Mouse (Mus musculus): ENCODE data around the gene Tex2.

The Tex2 gene

GRCm38 (mm10) chr11:106540506-106541268, 72.5 kb downstream of the Tex2 start:
- DNase-seq = no peak

GRCm38 (mm10) chr11:106536253-106536912, 76.8 kb downstream of the Tex2 start:
- no peak for DNase-seq

GRCm38 (mm10) chr11:106535660-106536252, 77.5 kb downstream of the Tex2 start:
- DNase-seq = no peak

DNA sequence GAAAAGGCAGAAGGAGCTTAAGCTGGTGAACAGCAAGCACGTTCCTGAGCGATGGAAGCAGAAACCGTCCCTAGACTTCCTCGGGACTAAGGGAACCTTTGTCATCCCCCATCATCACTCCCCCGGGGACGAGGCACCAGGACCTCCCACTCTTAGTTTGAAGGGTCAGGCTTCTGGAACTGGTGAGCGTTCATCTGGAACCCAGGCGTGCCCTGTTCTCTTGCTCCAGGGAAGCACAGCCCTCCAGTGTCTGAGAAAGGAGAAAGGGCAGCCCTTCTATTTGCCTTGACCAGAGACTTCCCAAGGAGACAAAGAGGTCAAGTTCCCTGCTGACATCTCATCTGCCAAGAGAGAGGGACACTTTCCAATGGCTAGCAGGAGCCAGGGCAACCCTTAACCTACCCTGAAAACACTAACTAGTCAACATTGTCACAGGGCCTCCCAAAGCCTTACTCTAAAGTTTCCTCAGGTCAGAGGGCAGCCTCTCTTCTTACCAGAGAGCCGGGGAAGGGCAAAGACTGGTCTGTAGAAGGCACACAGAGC, 80.9 kb downstream of the Tex2 start:
- DNase-seq = no peak

DNA sequence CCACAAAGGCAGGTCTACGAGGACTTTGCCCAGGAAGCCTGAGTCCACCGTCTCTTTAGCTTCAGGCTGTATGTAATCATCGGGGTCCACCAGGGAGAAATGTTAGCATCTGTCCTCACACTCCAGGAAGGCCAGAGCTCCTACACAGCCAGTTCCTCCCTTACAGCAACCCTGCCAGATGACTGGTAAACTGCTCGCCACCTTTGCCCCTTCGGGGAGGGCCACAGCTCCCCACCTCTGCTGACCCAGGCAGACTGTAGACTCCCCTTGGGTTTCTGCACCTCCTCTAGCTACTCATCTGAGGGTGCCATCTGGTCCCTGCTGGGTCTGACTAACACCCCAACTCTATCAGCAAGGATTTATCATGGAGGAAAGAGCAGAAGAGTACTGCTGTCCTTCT, 83.4 kb downstream of the Tex2 start:
- peak; percentile 35 for DNase-seq

DNA sequence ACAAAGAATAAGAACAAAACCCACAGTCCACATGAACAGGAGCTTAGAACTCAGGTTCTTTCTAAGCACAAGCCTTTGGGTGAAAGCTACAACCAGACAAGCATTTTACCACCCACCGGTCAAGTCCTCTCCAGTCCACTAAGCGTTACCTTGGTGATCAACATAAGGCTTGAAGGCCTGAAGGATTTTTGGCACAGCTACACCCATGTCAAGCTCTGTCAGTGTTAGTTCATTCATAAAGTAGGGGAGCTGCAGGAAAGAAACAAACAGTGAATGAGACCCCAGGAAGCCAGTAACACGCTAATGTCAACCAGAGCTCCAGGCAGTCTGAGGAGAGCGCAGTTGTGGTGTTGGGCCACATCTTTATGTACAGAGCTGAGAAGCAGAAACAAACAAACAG, 84.1 kb downstream of the Tex2 start:
- DNase-seq = no peak

GRCm38 (mm10) chr11:106527926-106528325, 85.3 kb downstream of the Tex2 start:
- DNase-seq = no peak

GRCm38 (mm10) chr11:106527147-106527821, 85.9 kb downstream of the Tex2 start:
- no peak for DNase-seq

DNA sequence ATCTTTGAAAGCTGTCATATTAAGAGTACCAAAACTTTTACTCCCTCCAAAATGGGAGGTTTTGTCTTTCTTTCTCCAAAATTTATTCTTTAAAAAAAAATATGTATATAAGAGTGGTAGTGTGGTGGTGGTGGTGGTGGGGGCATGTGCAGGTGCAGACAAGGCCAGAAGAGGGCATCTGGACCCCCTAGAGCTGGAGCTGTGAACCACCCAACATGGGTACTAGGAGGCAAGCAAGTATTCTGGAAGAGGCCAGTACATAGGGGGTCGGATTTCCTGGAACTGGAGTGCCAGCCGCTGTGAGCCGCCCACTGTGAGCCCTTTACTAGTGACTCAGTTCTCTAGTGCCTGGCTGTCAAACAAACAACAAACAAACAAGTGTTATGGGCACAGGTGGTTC, 90.7 kb downstream of the Tex2 start:
- no peak for DNase-seq

DNA sequence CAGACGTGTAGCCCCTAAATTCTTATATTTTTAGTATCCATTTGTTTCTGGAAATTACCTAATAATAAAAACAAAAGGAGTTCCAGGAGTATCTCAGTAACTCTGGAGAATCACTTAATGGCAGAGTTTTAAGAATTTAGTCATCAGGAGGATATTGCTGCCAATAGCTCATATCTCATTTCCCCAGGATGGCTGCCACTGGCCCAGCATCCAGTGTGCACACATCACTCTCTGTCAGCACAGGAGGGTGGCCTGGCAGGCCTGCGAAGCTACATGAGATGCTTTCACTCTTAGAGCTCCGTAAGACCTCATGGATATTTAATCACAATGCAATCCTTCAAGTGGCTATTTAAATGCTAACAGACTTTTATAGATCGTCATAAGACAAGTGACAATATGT, 91.6 kb downstream of the Tex2 start:
- no peak for DNase-seq

DNA sequence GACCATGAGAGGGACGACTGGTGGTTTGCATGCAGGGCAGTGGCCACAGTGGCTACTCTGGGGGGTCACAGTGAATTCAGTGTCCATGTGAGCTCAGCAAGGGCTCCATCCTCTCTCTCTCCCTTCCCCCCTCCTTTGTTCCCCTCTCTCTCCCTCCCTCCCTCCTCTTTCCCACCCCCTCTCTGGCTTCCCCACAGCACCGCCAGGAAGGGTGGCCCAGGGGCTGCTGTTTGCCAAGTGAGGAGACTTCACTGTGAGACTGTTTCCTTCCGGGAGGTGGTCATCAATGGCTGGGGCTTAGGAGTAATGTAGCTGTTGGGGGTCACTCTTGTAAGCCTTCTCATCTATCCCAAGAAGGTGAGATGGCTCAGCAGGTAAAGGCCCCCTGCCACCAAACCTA, 92.8 kb downstream of the Tex2 start:
- no peak for DNase-seq

DNA sequence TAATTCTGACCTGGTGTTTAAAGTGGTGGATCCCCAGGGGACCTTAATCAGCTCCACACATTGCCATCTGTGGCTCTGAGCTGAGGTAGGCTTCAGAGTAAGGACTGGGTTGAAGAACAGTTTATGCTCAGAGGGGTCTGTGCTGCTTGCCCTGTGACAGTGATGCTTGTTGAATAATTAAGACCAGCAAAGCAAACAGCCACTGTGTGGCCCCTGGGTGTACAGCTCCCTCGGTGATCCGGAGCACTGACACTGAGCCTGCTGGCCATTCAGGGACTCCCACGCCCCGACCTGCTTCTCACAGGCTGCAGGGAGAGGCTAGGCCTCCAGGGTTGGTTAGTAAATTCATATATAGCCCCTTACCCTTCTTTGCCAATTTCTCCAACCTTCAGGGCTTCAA, 93.7 kb downstream of the Tex2 start:
- DNase-seq = no peak

GRCm38 (mm10) chr11:106518391-106518790, 94.8 kb downstream of the Tex2 start:
- DNase-seq = no peak

GRCm38 (mm10) chr11:106515079-106515745, 98.0 kb downstream of the Tex2 start:
- DNase-seq = no peak

DNA sequence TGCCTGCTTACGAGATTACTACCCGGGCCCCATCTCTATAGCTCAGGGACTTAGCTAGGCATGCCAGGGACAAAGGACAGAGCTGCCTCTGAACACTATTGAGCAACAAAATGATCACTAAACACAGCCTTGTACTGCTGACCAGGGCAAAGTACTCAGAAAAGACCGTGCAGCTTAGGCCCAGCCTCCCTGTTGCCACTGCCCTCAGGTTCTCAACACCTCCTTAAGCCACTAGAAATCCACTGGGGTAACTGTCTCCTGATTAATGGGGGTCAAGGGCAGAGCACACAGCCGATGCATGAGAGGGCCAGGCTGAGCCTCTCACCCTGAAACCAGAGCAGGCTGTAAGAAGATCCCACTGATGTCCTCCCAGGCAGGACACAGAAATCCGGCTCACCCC, 98.8 kb downstream of the Tex2 start:
- peak; percentile 16 for DNase-seq

- DNase-seq = peak; percentile 84
Observed at GRCm38 (mm10) chr11:106513166-106513565, 100.1 kb downstream of the Tex2 start.

- no peak for DNase-seq
Observed at GRCm38 (mm10) chr11:106512006-106512390, 101.2 kb downstream of the Tex2 start.

GRCm38 (mm10) chr11:106511236-106512005, 101.8 kb downstream of the Tex2 start:
- DNase-seq = no peak

GRCm38 (mm10) chr11:106507638-106508037, 105.6 kb downstream of the Tex2 start:
- no peak for DNase-seq

GRCm38 (mm10) chr11:106506211-106506610, 107.0 kb downstream of the Tex2 start:
- DNase-seq = no peak

DNA sequence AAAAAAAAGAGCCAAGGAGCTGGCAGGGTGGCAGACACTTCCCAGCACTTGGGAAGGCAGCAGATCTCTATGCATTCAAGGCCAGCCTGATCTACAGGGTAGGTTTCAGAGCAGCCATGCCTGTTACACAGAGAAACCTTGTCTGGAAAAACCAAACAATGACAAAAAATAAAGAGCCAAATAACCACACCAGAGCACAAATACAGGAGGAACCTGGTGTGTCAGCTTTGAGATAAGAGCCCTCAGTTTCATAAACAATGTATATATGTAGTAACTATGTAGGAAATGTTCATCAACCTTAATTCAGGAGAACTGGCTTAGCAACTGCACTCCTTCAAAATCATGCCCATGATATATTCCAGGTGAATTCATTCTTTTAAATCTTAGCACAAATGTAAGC, 109.1 kb downstream of the Tex2 start:
- DNase-seq = no peak

DNA sequence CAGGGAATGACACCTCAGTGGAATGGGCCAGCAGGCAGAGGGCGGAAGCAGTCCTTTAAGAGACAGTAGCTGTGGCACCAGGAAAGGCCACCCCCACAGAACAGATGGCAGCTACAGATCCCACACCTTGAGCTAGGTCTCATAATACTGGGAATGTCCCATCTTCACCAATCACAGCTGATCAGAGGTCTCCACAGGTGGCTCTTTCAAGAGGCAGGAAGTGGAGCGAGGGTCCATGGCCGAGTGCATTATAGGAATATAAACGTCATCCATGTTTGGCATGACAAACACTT, 109.9 kb downstream of the Tex2 start:
- DNase-seq = no peak

All from kidney, postnatal 10 days (tissue).